Mouse (Mus musculus): Measurements from ENCODE around the gene Foxo6.

The Foxo6 gene

DNA sequence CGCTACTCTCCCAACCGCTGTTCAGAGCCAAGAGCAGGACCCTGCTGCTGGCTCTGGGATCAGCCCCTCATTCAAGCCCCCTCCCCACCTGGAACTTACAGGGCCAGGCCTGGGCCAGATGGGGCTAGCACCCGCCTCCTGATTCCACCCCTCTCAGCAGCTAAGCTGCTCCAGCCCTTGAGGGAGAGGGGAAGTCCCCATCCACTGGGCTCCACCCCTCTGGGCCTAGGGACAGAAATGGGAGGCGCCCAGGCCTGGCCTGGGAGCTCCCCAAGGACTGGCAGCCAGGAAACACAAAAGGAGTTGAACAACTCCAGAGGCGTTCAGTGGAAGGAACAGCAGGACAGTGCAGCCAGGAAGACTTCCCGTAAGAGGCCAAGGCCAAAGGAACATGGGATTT lies 4.0 kb downstream of the Foxo6 start:
- no peak for DNase-seq

DNA sequence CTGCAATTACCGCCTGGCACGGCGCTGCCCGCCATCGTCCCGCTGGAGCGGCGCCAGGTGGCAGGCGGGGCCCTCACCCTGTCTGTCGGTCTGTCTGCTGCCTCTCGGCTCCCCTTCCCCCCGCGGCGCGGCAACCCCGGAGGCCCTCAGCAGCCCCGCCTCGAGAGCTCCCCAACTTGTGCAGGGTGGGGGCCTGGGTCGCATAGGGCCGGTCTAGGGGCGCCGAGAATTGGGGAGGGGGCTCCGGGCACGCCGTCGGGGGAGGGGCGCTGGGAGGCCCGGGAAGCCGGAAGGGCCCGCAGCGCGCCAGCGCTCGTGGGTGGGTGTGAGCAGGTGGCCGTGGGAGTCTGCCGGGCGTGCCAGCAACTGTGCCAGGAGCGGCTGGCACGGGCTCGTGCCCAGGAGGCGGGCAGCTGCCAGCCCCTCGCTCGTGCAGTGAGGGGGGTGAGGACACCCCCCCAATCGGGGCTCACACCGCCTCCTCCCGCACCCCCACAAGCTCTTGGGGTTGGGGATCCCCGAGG lies 4.5 kb downstream of the Foxo6 start:
- peak; percentile 58 for DNase-seq

DNA sequence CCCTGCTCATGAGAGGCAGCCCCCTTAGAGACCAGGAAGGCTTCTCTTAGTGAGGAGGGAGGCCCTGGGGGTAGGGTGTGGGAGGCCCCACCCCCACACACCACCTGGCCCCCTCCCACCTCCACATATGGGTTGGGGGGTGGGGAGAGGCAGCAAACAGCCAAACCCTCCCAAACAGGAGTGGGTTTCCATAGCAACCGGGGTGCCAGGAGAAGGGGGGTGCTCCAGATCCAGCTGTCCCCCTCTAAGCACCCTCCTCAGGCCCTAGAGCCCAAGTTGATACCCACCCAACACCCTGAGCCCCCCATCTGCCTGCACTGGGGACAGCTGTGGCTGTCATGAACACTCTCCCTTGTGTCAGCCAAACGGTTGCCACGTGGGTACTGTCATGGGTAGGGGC lies 6.1 kb downstream of the Foxo6 start:
- DNase-seq, result no peak

GRCm38 (mm10) chr4:120280432-120280831 lies 6.7 kb downstream of the Foxo6 start:
- no peak for DNase-seq

DNA sequence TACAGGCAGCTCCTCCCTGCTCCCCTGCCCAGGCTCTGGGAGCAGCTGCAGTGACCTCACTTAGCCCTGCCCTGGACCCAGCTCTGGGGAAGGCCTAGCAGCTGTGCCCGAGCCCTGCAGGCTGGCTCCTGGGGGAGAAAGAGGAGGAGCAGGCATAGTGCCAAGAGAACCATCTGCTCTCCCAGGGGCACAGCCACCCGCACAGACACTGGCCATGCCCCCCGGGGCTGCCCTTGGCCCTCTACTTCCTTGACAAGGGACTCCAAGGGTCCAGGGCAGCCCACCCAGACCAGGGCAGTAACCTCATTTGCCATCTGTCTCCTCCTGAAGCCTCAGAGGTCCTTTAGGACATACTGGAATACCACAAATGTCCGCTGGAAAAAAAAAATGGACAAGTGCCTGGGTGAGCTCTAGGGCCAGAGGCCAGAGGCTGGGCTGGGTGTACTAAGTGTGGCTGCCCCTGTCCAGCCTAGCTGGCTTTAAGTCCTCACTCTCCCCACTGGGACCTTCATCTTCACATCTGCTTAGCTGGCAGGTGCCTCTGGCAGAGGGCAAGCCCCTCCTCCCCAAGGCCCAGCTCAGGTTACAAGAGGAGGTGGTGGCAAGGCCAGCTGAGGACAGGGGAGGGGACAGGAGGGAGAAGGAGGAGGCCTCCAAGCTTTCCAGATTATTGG lies 9.8 kb downstream of the Foxo6 start:
- no peak for DNase-seq

DNA sequence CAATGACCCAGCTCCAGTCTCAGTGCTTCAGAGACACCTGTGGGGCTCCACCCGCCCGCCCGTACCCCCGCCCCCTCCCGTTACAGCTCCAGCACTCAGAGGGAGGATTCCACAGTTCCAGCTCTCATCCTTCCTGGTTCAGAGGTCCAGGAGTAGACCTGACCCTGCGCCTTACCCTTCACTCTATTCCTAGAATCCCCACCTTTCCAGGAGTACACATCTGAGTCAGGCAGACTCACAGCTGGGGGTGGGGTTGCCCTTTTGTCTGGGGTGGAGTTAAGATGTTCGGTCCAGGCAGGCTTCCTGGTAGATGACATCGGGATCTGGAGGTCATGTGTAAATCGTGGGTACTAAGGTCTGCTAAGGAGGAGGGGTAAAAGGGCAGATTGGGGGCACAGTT lies 11.7 kb downstream of the Foxo6 start:
- no peak for DNase-seq

- no peak for DNase-seq
Measured at GRCm38 (mm10) chr4:120273594-120273993, 13.6 kb downstream of the Foxo6 start.

GRCm38 (mm10) chr4:120271886-120272580 lies 15.1 kb downstream of the Foxo6 start:
- no peak for DNase-seq

DNA sequence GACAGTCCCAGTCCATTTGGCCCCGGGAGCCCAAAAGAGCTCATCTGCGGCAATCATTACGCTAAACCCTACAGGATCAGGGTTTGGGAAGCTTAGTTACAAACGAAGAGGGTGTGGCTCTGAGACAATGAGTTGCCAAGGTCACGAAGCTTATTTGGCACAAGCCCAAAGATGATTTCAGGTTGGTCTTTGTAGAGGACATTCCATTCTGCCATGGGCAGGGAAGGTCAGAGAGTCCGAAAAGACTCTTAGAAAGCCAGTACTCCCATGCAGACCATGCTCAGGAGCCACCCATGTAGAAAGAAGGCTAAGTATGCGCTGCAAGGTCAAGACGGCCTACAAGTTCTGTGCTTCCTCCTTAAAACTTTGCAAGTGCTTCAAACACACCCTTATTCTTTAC lies 15.9 kb downstream of the Foxo6 start:
- no peak for DNase-seq

GRCm38 (mm10) chr4:120270937-120271199 lies 16.3 kb downstream of the Foxo6 start:
- no peak for DNase-seq

- no peak for DNase-seq
Measured at GRCm38 (mm10) chr4:120270148-120270936, 16.8 kb downstream of the Foxo6 start.

- DNase-seq, result no peak
Measured at GRCm38 (mm10) chr4:120269426-120269825, 17.7 kb downstream of the Foxo6 start.

DNA sequence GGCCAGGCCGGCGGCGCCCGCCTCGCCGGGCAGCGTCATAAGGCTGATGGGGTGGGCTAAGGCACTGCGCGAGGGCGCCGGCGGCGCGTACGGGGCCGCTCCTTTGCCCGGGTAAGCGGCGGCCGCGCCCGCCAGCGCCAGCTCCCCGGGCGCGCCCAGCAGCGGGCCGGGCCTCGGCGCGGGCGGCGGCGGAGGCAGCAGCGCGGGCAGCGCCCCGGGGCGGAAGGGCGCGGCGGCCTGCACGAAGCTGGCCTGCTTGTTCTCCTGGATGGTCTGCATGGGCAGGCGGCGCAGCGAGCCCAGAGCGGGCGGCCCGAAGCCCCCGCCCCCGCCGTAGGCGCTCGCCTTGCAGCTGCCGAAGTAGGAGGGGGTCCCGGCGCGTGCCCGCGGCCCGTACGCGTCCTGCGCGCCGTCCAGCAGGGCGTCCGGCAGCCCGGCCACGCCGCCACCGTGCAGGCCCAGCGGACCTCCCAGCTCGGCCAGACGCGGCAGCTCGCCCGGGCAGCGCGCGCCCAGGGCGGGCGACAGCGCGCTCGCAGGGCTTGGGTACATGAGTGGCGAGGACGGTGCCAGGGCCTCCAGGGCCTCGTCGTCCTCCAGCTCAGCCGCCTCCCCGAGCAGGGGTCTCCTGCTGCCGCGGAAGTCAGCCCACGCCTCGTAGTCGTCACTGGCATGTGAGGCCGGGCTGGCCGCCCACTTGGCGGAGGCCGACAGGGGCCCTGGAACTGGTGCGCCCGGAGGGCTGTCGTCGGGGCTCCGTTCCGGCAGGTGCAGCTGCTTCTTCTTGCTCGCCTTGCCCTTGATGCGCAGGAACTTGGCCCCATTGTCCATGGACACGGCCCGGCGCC lies 18.7 kb downstream of the Foxo6 start:
- no peak for DNase-seq

DNA sequence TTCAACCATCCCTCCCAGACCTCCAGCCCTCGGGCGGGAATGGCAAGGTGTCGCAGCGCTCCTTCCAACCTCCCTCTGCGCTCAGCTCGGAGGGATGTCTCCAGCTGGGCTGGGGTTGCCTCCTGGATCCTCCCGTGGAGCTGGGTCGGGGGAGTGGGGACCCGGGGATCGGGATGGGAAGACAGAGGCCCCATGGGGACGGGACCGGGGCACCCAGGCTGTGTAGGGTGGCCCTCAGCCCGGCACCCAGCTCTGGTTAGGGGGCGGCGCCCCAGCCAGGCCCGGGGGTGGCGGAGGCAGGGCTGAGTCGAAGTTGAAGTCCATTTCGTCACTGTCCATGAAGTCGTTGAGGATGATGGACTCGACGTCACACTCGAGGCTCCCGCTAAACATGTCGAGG lies 19.5 kb downstream of the Foxo6 start:
- DNase-seq, result no peak

DNA sequence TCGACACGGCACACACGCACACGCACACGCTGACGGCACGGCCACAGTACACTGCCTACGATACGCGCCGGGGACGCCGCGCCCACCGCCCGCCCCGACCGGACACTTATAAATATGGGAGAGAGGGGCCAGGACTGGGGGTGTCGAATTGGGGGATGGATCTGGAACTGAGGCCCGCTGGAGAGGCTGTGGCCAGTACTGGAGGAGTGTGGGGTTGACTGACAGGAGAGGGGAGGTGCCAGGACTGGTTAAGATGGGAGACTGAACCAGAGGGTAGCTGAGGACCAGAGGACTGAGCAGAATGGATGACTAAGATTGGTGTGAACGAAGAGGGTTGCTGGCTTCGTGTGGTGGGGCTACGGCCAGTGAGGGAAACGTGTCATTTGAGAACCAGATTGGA lies 20.0 kb downstream of the Foxo6 start:
- DNase-seq, result no peak

DNA sequence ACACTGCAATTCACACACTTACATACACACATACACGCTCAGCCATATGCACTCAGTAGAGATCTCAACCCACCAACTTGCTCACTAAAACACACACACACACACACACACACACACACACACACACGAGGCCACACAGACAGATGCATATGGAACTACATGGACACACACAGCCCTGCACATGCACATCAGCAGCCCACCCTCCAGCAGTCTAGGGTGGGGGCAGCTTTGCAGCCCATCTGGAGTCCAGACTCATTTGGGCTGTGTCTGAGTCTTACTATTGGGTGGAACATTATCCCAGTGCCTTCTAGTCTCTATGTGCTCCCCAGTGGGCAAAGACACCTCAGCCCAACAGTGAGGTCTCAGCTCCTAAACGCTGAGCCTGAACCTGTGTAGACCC lies 23.0 kb downstream of the Foxo6 start:
- no peak for DNase-seq

DNA sequence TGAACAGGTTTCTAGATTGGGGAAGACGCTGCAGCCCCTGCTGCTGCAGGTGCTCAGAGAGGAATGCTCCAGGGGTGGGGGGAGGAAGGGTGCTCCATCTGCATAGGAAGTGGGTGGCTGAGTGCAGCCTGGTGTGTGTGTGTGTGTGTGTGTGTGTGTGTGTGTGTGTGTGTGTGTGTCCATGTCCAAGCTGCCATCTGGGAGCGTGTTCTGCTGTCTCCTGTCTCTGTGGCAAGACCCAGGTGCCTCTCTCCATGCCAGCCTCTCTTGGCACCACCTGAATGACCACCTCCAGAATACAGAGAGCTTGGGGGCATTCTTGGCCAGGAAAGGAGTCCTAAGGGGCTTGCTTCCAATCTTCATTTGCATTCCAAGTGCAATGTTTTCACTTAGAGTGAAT lies 24.4 kb downstream of the Foxo6 start:
- no peak for DNase-seq

- no peak for DNase-seq
Measured at GRCm38 (mm10) chr4:120262206-120262605, 24.9 kb downstream of the Foxo6 start.

DNA sequence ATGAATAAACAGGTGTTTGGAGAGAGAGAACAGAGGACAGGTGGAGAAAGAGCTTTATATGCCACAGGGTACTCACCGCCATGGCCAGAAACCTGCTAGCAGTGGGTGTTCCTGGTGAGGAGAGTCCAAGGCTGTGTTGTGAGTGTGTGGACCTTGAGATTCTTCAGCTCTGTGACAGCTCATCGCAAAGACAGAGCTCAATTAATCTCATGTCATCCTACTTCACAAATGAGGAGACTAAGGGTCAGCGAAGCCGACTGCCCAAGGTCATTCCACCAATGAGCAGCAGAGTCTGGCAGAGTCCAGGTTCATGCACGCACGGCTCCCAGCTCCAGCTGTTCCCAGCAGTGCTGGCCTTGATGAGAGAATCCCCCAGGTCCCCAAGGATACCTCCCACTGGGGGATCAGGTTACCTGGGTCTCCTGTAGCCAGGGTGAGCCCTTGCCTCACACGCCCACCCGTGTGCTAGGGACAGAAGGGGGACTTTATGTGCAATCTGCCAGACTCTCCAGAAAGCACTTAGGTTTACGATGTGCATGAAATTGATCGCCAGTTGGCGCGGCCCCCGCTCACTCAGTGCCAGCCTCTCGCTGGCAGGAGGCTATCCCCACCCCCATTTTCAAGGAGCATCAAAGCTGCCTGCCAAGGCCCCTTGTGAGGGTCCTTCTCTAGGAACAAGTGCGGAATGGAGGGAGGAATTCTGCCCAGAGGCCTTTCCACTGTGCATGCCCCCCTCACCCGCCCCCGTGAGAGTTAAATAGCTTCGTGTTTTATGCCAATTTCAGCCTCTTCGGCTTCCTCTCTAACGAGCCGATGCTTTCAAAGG lies 27.6 kb downstream of the Foxo6 start:
- no peak for DNase-seq

GRCm38 (mm10) chr4:120248800-120249261 lies 38.3 kb downstream of the Foxo6 start:
- no peak for DNase-seq

GRCm38 (mm10) chr4:120247412-120247811 lies 39.7 kb downstream of the Foxo6 start:
- DNase-seq, result no peak

DNA sequence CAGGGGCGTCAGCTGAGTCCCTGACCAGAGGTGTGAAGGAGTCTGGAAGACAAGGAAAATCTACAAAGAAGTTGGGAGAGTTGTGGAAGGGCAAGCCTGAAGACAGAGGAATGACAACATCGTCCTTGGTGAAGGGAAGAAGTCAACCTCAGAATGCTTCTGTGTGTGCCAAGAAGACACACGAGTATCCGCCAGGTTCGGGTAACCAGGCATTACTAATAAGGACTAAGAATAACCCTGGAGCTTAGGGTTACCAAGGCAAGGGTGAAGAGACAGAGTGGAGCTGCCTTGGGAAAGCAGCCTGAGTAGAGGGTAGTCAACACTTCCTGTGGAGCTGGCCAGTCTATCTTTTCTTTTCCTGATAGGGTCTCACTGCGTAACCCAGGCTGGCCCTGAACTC lies 41.1 kb downstream of the Foxo6 start:
- DNase-seq, result no peak
